ENCODE assay signal across 22 mouse cellular contexts in the genomic region with DNA sequence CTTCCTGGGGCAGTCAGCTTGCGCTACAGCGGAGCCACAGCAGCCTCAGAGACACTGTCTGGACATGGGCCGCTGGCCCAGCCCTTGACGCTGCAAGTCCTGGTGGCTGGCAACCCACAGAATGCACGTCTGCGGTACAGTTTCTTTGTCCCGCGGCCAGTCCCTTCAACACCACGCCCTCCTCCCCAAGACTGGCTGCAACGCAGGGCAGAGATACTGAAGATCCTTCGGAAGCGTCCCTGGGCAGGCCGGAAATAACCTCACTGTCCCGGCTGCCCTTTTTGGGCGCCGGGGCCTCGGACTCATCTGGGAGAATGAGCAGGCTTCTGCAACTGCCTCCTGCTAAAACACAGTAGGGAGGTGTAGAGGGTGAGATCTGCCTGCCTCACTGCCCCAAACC. TPM values are rescaled to one million over a fixed set of nuclear protein-coding genes. Genes with fewer than 3 reads are reported as not detected.
A peak's percentile ranks its signal among the peaks of the same experiment; 100 is the strongest.
DNase-seq lines count a peak whose midpoint lies in the region; ATAC-seq and TF ChIP-seq lines count a peak whose summit lies in the region.
"Had no signal": no experiment of that assay in that cellular context is flagged by ENCODE, and none has a peak within 500 bp of the region (broad histone marks: within the 10 kb centered on the region; RNA-seq: fewer than 3 reads in every experiment).

No protein-coding gene starts in this region.

- no peak for ATAC-seq in hindbrain, embryonic 13.5 days (ENCODE audit: low FRiP score)
- no peak for ATAC-seq in hindbrain, embryonic 16.5 days
- ATAC-seq in megakaryocyte-erythroid progenitor cell, adult 5-6 weeks (replicated peaks; ENCODE audit: low FRiP score, low TSS enrichment, poor library complexity, severe bottlenecking) = 0 out of 2 replicates have a peak, but pooled peaks have one; percentile 17
- ATAC-seq in kidney, embryonic 15.5 days (replicated peaks; ENCODE audit: low FRiP score) = no peak
- ATAC-seq: forebrain, embryonic 13.5 days; intestine, embryonic 15.5 days; lung, postnatal 0 days; midbrain, embryonic 16.5 days had no signal

- peaks cover 8% of the 10 kb centered on the region for H3K4me1 ChIP-seq in heart, adult 2 months (ENCODE audit: control insufficient read depth, insufficient read depth, low read length)
- peaks cover 16% of the 10 kb centered on the region for H3K4me1 ChIP-seq in hindbrain, embryonic 13.5 days (replicated peaks)
- peaks cover 14% of the 10 kb centered on the region for H3K4me1 ChIP-seq in hindbrain, embryonic 16.5 days (ENCODE audit: control insufficient read depth, insufficient read depth, low read depth, low read length)
- no peaks in the 10 kb centered on the region for H3K4me1 ChIP-seq in ES-Bruce4 (ENCODE audit: control insufficient read depth, insufficient read depth, low read length)
- peaks cover 27% of the 10 kb centered on the region for H3K4me1 ChIP-seq in kidney, embryonic 15.5 days

- H3K4me2 ChIP-seq in hindbrain, embryonic 13.5 days = no peak overlapping the region
- no peak overlapping the region for H3K4me2 ChIP-seq in hindbrain, embryonic 16.5 days (ENCODE audit: low read length)
- no peak overlapping the region for H3K4me2 ChIP-seq in kidney, embryonic 15.5 days
- H3K4me2 ChIP-seq: forebrain, embryonic 13.5 days; hindbrain, embryonic 14.5 days; intestine, embryonic 15.5 days; liver, embryonic 15.5 days; neural tube, embryonic 15.5 days had no signal

- H3K36me3 ChIP-seq in heart, adult 2 months (ENCODE audit: control insufficient read depth, insufficient read depth, low read length) = peaks cover 4% of the 10 kb centered on the region; the same call in 1 of the 2 replicates
- H3K36me3 ChIP-seq in hindbrain, embryonic 13.5 days = 0 out of 2 replicates have a peak, but pooled peaks cover 3% of the 10 kb centered on the region
- H3K36me3 ChIP-seq in hindbrain, embryonic 16.5 days (ENCODE audit: control insufficient read depth, insufficient read depth, low read length) = no peaks in the 10 kb centered on the region
- no peaks in the 10 kb centered on the region for H3K36me3 ChIP-seq in ES-Bruce4 (ENCODE audit: control insufficient read depth, insufficient read depth, low read length, poor library complexity, severe bottlenecking)
- H3K36me3 ChIP-seq in kidney, embryonic 15.5 days = peaks cover 47% of the 10 kb centered on the region
- H3K36me3 ChIP-seq: G1E; liver, embryonic 15.5 days; neural tube, embryonic 15.5 days had no signal

- 0 out of 2 replicates have a peak overlapping the region, but pooled peaks have one; percentile 9 for H3K27ac ChIP-seq in heart, adult 2 months
- no peak overlapping the region for H3K27ac ChIP-seq in hindbrain, embryonic 13.5 days
- H3K27ac ChIP-seq in hindbrain, embryonic 16.5 days (ENCODE audit: low read depth, low read length) = no peak overlapping the region
- H3K27ac ChIP-seq in ES-Bruce4 (ENCODE audit: insufficient read depth, low read length) = no peak overlapping the region
- H3K27ac ChIP-seq in kidney, embryonic 15.5 days = no peak overlapping the region
- H3K27ac ChIP-seq: forebrain, embryonic 13.5 days; hindbrain, embryonic 14.5 days; intestine, embryonic 15.5 days; liver, embryonic 15.5 days; neural tube, embryonic 15.5 days had no signal

- H3K79me2 ChIP-seq in heart, adult 2 months (replicated peaks; ENCODE audit: control insufficient read depth, insufficient read depth, low read length) = no peaks in the 10 kb centered on the region

- intact Hi-C loops in heart, adult 2 months (cut with DNase I) = no loop called here
- intact Hi-C loops in heart, postnatal 25 days (cut with DNase I) = no loop called here

- TF ChIP-seq EP300 in heart, adult 2 months (IDR thresholded peaks at IDR 0.05; ENCODE audit: insufficient read depth, low read depth, low read length) = no peak
- no peak for TF ChIP-seq EP300 in ES-Bruce4 (IDR thresholded peaks at IDR 0.05; ENCODE audit: insufficient read depth, low read depth, low read length)

- TF ChIP-seq CTCF in heart, adult 2 months (IDR thresholded peaks at IDR 0.05) = no peak
- TF ChIP-seq CTCF in ES-Bruce4 (IDR thresholded peaks at IDR 0.05; ENCODE audit: low read depth, low read length) = no peak

- H3K9me3 ChIP-seq in hindbrain, embryonic 13.5 days = no peaks in the 10 kb centered on the region
- H3K9me3 ChIP-seq in hindbrain, embryonic 16.5 days (ENCODE audit: control insufficient read depth, low read length) = no peaks in the 10 kb centered on the region
- H3K9me3 ChIP-seq in ES-Bruce4 (replicated peaks; ENCODE audit: control insufficient read depth, insufficient read depth, low read length, poor library complexity, severe bottlenecking) = no peaks in the 10 kb centered on the region
- H3K9me3 ChIP-seq in kidney, embryonic 15.5 days (replicated peaks) = no peaks in the 10 kb centered on the region
- H3K9me3 ChIP-seq: forebrain, embryonic 13.5 days; G1E; intestine, embryonic 15.5 days; liver, embryonic 15.5 days; neural tube, embryonic 15.5 days had no signal

- WGBS in heart, adult 2 months = 59% methylated on average over 17 of the region's 17 CpGs
- 83% methylated on average over 17 of the region's 17 CpGs for WGBS in hindbrain, embryonic 13.5 days
- 80% methylated on average over 17 of the region's 17 CpGs for whole genome bisulfite sequencing in hindbrain, embryonic 16.5 days
- WGBS in kidney, embryonic 15.5 days = 84% methylated on average over 17 of the region's 17 CpGs

- H3K4me3 ChIP-seq in heart, adult 2 months = no peak overlapping the region; the same call in 1 of the 2 replicates
- H3K4me3 ChIP-seq in hindbrain, embryonic 13.5 days = no peak overlapping the region
- no peak overlapping the region for H3K4me3 ChIP-seq in hindbrain, embryonic 16.5 days (ENCODE audit: low read length)
- H3K4me3 ChIP-seq in ES-Bruce4 (ENCODE audit: low read depth, low read length) = peak overlapping the region; percentile 21
- no peak overlapping the region for H3K4me3 ChIP-seq in kidney, embryonic 15.5 days (replicated peaks)
- H3K4me3 ChIP-seq: forebrain, embryonic 13.5 days; intestine, embryonic 15.5 days; liver, embryonic 15.5 days; neural tube, embryonic 15.5 days had no signal

- no peak overlapping the region for H3K9ac ChIP-seq in heart, adult 2 months (ENCODE audit: low read depth, low read length)
- H3K9ac ChIP-seq in hindbrain, embryonic 13.5 days = 0 out of 2 replicates have a peak overlapping the region, but pooled peaks have one; percentile 8
- no peak overlapping the region for H3K9ac ChIP-seq in hindbrain, embryonic 16.5 days (ENCODE audit: low read depth, low read length)
- no peak overlapping the region for H3K9ac ChIP-seq in ES-Bruce4 (ENCODE audit: low read depth, poor library complexity, severe bottlenecking)
- no peak overlapping the region for H3K9ac ChIP-seq in kidney, embryonic 15.5 days
- H3K9ac ChIP-seq: forebrain, embryonic 13.5 days; hindbrain, embryonic 14.5 days; intestine, embryonic 15.5 days; liver, embryonic 15.5 days; neural tube, embryonic 15.5 days had no signal

- H3K27me3 ChIP-seq in heart, adult 2 months (ENCODE audit: control insufficient read depth, insufficient read depth, low read length) = no peaks in the 10 kb centered on the region
- peaks cover 3% of the 10 kb centered on the region; the same call in 1 of the 2 replicates for H3K27me3 ChIP-seq in hindbrain, embryonic 13.5 days
- H3K27me3 ChIP-seq in hindbrain, embryonic 16.5 days (replicated peaks; ENCODE audit: control insufficient read depth, insufficient read depth, low read length) = no peaks in the 10 kb centered on the region
- no peaks in the 10 kb centered on the region for H3K27me3 ChIP-seq in ES-Bruce4 (ENCODE audit: control insufficient read depth, insufficient read depth, low read length, poor library complexity, severe bottlenecking)
- H3K27me3 ChIP-seq in kidney, embryonic 15.5 days = no peaks in the 10 kb centered on the region
- H3K27me3 ChIP-seq: forebrain, embryonic 13.5 days; intestine, embryonic 15.5 days had no signal

- TF ChIP-seq POLR2A in heart, adult 2 months (IDR thresholded peaks at IDR 0.05; ENCODE audit: insufficient read depth, low read depth, low read length) = no peak
- TF ChIP-seq POLR2A in ES-Bruce4 (IDR thresholded peaks at IDR 0.05; ENCODE audit: insufficient read depth, low read length) = no peak

- no peak for DNase-seq in heart, adult 2 months
- no peak for DNase-seq in heart, postnatal 25 days (ENCODE audit: low spot score)
- DNase-seq: adrenal gland, postnatal 36 days; cerebellum, adult 18-20 months; cerebellum, postnatal 36 days; gastrocnemius, postnatal 14 days; kidney, postnatal 4 days; layer of hippocampus, adult 9-11 months; thymus, postnatal 36 days had no signal

RNA-seq across cellular contexts. Expression of gene Ndufs2, which starts 7.7 kb away (rescaled TPM):
- 1,000 to 10,000 TPM; 1,369 to 1,610 TPM for total RNA-seq in heart, adult 2 months (2021)
- polyA plus RNA-seq in heart, adult 2 months (2012; rRNA removed) = 997 and 1,250 TPM in 2 replicates
- total RNA-seq in heart, postnatal 25 days (2021) = 1,000 to 10,000 TPM; 1,437 to 1,441 TPM
- 222 and 228 TPM in 2 replicates for polyA plus RNA-seq in hindbrain, embryonic 13.5 days (2015; fragmentation: Nextera tagmentation; extraction: Ambion mirVana)
- 262 and 280 TPM in 2 replicates for polyA plus RNA-seq in hindbrain, embryonic 16.5 days (2015; fragmentation: Nextera tagmentation; extraction: Ambion mirVana)
- polyA plus RNA-seq in ES-Bruce4 (2011; ENCODE audit: insufficient read depth, insufficient read length, low read depth, missing spikeins) = 158 and 163 TPM in 2 replicates
- total RNA-seq in megakaryocyte-erythroid progenitor cell, adult 5-6 weeks (2014; fragmentation: Nextera tagmentation) = 273 and 313 TPM in 2 replicates
- 280 and 331 TPM in 2 replicates for total RNA-seq in megakaryocyte-erythroid progenitor cell, adult 5-6 weeks (2017)
- 276 and 283 TPM in 2 replicates for polyA plus RNA-seq in kidney, embryonic 15.5 days (2015; fragmentation: Nextera tagmentation; extraction: Ambion mirVana)

RNA-seq across cellular contexts. Expression of gene Adamts4, which starts 8.7 kb away (rescaled TPM):
- total RNA-seq in heart, adult 2 months (2021) = 1 to 10 TPM in 1 of 2 experiments, under 1 TPM in 1; 0.29 to 1.5 TPM
- 0.92 and 0.94 TPM in 2 replicates for polyA plus RNA-seq in heart, adult 2 months (2012; rRNA removed)
- total RNA-seq in heart, postnatal 25 days (2021) = 1 to 10 TPM in 1 of 2 experiments, under 1 TPM in 1; 0.49 to 2.0 TPM
- 4.9 and 5.0 TPM in 2 replicates for polyA plus RNA-seq in hindbrain, embryonic 13.5 days (2015; fragmentation: Nextera tagmentation; extraction: Ambion mirVana)
- 6.0 and 6.6 TPM in 2 replicates for polyA plus RNA-seq in hindbrain, embryonic 16.5 days (2015; fragmentation: Nextera tagmentation; extraction: Ambion mirVana)
- 3.5 and 4.3 TPM in 2 replicates for polyA plus RNA-seq in ES-Bruce4 (2011; ENCODE audit: insufficient read depth, insufficient read length, low read depth, missing spikeins)
- total RNA-seq in megakaryocyte-erythroid progenitor cell, adult 5-6 weeks (2014; fragmentation: Nextera tagmentation) = 0.11 TPM in 1 of 2 replicates, not detected in the other
- total RNA-seq in megakaryocyte-erythroid progenitor cell, adult 5-6 weeks (2017) = not detected in 2 replicates
- polyA plus RNA-seq in kidney, embryonic 15.5 days (2015; fragmentation: Nextera tagmentation; extraction: Ambion mirVana) = 10.7 and 11.6 TPM in 2 replicates

RNA-seq across cellular contexts. Expression of gene B4galt3, which starts 11.2 kb away (rescaled TPM):
- total RNA-seq in heart, adult 2 months (2021) = 10 to 100 TPM; 16.4 to 17.4 TPM
- polyA plus RNA-seq in heart, adult 2 months (2012; rRNA removed) = 41.9 and 45.7 TPM in 2 replicates
- total RNA-seq in heart, postnatal 25 days (2021) = 10 to 100 TPM; 16.4 to 17.8 TPM
- 105 and 110 TPM in 2 replicates for polyA plus RNA-seq in hindbrain, embryonic 13.5 days (2015; fragmentation: Nextera tagmentation; extraction: Ambion mirVana)
- 101 and 106 TPM in 2 replicates for polyA plus RNA-seq in hindbrain, embryonic 16.5 days (2015; fragmentation: Nextera tagmentation; extraction: Ambion mirVana)
- 59.7 and 64.8 TPM in 2 replicates for polyA plus RNA-seq in ES-Bruce4 (2011; ENCODE audit: insufficient read depth, insufficient read length, low read depth, missing spikeins)
- total RNA-seq in megakaryocyte-erythroid progenitor cell, adult 5-6 weeks (2014; fragmentation: Nextera tagmentation) = 34.5 and 55.7 TPM in 2 replicates
- total RNA-seq in megakaryocyte-erythroid progenitor cell, adult 5-6 weeks (2017) = 15.2 and 24.0 TPM in 2 replicates
- 80.4 and 94.3 TPM in 2 replicates for polyA plus RNA-seq in kidney, embryonic 15.5 days (2015; fragmentation: Nextera tagmentation; extraction: Ambion mirVana)

RNA-seq across cellular contexts. Expression of gene Ppox, which starts 22.1 kb away (rescaled TPM):
- total RNA-seq in heart, adult 2 months (2021) = 10 to 100 TPM in 1 of 2 experiments, 1 to 10 TPM in 1; 9.7 to 12.0 TPM
- 31.4 and 33.1 TPM in 2 replicates for polyA plus RNA-seq in heart, adult 2 months (2012; rRNA removed)
- 10 to 100 TPM; 13.4 to 13.7 TPM for total RNA-seq in heart, postnatal 25 days (2021)
- polyA plus RNA-seq in hindbrain, embryonic 13.5 days (2015; fragmentation: Nextera tagmentation; extraction: Ambion mirVana) = 45.0 and 51.1 TPM in 2 replicates
- polyA plus RNA-seq in hindbrain, embryonic 16.5 days (2015; fragmentation: Nextera tagmentation; extraction: Ambion mirVana) = 42.7 and 47.9 TPM in 2 replicates
- 23.8 and 25.2 TPM in 2 replicates for polyA plus RNA-seq in ES-Bruce4 (2011; ENCODE audit: insufficient read depth, insufficient read length, low read depth, missing spikeins)
- 114 and 123 TPM in 2 replicates for total RNA-seq in megakaryocyte-erythroid progenitor cell, adult 5-6 weeks (2014; fragmentation: Nextera tagmentation)
- 18.1 and 29.5 TPM in 2 replicates for total RNA-seq in megakaryocyte-erythroid progenitor cell, adult 5-6 weeks (2017)
- polyA plus RNA-seq in kidney, embryonic 15.5 days (2015; fragmentation: Nextera tagmentation; extraction: Ambion mirVana) = 63.0 and 65.4 TPM in 2 replicates

RNA-seq across cellular contexts. Expression of gene Fcer1g, which starts 24.8 kb away (rescaled TPM):
- 10 to 100 TPM; 12.4 to 15.3 TPM for total RNA-seq in heart, adult 2 months (2021)
- 32.7 and 50.8 TPM in 2 replicates for polyA plus RNA-seq in heart, adult 2 months (2012; rRNA removed)
- total RNA-seq in heart, postnatal 25 days (2021) = 10 to 100 TPM; 11.0 to 12.9 TPM
- 29.4 and 33.8 TPM in 2 replicates for polyA plus RNA-seq in hindbrain, embryonic 13.5 days (2015; fragmentation: Nextera tagmentation; extraction: Ambion mirVana)
- 25.5 and 25.7 TPM in 2 replicates for polyA plus RNA-seq in hindbrain, embryonic 16.5 days (2015; fragmentation: Nextera tagmentation; extraction: Ambion mirVana)
- 0.91 TPM in 1 of 2 replicates, not detected in the other for polyA plus RNA-seq in ES-Bruce4 (2011; ENCODE audit: insufficient read depth, insufficient read length, low read depth, missing spikeins)
- 3.7 and 9.1 TPM in 2 replicates for total RNA-seq in megakaryocyte-erythroid progenitor cell, adult 5-6 weeks (2014; fragmentation: Nextera tagmentation)
- total RNA-seq in megakaryocyte-erythroid progenitor cell, adult 5-6 weeks (2017) = 11.9 and 14.3 TPM in 2 replicates
- 35.0 and 36.9 TPM in 2 replicates for polyA plus RNA-seq in kidney, embryonic 15.5 days (2015; fragmentation: Nextera tagmentation; extraction: Ambion mirVana)
